Mouse (Mus musculus): ENCODE measurements around the gene Gm49392. TPM values are rescaled to one million over a fixed set of nuclear protein-coding genes. Genes with fewer than 3 reads are reported as not detected.

The Gm49392 gene
- total RNA-seq (2023): not detected in 2 replicates

DNA sequence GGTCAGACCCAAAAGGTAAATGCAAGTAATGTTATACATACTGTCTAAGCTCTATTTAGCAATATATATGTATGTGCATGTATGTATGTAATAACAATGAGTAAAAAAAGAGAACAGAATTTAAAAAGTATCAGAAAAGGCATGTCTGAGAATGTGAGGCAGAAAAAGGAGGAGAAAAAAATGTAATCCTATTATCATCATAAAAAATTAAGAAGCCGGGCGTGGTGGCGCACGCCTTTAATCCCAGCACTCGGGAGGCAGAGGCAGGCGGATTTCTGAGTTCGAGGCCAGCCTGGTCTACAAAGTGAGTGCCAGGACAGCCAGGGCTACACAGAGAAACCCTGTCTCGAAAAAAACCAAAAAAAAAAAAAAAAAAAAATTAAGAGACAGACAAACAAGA, at the start of gene Gm49392:
Gm49392 (minus strand) TSS at position 101 of the 400 bp plus-strand sequence.

DNA sequence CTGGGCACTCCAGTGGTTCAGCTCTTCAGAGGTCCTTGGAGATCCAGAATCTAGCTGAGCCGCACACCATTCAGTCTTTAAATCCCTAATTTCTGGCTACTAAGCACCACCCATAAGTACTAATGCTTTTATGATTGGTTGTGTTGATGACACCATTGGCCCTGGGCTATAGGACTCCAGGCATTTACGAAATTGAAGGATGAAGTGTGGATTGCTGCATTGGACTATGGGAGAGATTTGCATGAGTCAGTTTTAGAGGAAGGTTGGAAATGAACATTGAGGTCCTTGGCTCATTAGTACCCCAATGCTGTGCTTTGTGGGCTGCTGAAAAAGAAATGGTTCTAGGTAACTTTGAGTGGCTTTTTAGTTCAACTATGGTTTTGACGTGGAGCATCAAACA, 45.2 kb upstream of the Gm49392 start, which contains the start of gene Tpbpa:
Tpbpa (minus strand) TSS at position 101 of the 400 bp plus-strand sequence.

DNA sequence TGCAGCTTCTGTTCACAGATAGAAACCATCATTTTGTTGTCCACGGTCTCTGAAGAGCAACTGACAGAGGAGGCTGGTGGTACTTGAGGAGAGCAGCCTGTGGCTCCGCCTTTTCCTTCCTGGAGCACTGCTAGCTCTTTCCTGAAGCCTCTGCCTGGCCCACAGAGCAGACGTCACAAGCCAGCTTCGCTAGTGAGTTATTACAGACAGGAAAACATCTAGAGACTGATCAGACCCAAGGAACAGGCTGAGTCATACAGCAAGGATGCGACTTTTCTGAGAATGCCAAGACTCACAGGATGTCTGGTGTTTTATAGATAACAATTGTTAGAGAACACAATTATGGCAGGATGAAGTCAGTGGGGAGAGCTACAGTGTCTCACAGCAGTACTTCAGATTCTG, 39.8 kb upstream of the Gm49392 start, which contains the start of the genes Gm49391 and Ctla2a:
Gm49391 (minus strand) TSS at position 72 of the 402 bp plus-strand sequence.
Ctla2a (minus strand) TSS at position 126 of the 402 bp plus-strand sequence.

DNA sequence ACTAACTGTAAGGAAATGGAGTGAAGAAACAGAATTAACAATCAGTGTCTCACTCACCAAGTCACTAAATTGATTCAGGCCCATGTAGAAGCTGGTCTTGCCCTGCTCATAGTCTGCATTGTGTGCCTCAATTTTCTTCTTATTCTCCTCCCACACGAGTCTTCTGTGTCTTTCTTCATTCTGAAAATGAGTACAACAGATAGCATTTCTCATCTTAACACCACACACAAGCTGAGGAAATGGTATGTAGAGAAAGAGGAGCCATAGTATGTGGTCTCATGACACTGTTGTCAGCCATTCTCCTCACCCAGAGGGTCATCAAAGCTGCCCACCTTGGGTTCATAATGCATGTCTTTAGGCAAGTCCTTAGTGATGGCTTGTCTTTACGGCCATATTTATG, 38.8 kb upstream of the Gm49392 start, which contains the start of gene Gm49393:
Gm49393 (minus strand) TSS at position 101 of the 400 bp plus-strand sequence.

DNA sequence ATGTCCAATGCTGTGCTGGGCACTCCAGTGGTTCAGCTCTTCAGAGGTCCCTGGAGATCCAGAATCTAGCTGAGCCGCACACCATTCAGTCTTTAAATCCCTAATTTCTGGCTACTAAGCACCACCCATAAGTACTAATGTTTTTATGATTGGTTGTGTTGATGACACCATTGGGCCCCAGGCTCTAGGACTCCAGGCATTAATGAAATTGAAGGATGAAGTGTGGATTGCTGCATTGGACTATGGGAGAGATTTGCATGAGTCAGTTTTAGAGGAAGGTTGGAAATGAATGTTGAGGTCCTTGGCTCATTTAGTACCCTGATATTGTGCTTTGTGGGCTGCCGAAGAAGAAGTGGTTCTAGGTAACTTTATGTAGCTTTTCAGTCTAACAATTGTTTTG, 8.1 kb upstream of the Gm49392 start, which contains the start of gene Tpbpb:
Tpbpb (minus strand) TSS at position 101 of the 400 bp plus-strand sequence.

DNA sequence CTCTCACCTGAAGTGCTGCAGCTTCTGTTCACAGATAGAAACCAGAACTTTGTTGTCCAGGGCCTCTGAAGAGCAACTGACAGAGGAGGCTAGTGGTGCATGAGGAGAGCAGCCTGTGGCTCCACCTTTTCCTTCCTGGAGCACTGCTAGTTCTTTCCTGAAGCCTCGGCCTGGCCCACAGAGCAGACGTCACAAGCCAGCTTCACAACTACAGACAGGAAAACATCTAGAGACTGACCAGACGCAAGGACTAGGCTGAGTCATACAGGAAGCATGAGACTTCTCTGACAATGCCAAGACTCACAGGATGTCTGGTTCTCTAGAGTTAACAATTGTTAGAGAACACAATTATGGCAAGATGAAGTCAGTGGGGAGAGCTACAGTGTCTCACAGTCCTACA, 634 bp upstream of the Gm49392 start, which contains the start of gene Ctla2b:
Ctla2b (minus strand) TSS at position 120 of the 400 bp plus-strand sequence.

DNA sequence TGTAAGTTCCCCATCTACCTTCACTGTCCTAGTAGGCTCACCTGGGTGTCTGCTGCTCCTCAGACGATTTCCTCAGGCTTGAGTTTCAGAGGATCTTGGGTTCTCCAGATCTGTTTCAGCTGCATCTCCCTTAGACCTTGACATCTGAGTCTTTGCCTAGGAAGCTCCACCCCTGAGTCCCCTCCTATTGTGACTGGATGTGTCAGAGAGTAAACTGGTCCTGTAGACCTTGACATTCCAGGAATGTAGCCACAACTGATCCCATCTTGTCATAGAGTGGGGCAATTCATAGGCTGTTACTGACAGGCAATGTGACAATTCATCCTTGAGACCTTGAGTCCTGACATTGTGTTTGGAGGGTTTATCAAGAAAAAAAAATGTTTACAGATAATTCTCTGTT, 32.4 kb downstream of the Gm49392 start, which contains the start of gene 4930486L24Rik:
4930486L24Rik (minus strand) TSS at position 195 of the 400 bp plus-strand sequence.

DNA sequence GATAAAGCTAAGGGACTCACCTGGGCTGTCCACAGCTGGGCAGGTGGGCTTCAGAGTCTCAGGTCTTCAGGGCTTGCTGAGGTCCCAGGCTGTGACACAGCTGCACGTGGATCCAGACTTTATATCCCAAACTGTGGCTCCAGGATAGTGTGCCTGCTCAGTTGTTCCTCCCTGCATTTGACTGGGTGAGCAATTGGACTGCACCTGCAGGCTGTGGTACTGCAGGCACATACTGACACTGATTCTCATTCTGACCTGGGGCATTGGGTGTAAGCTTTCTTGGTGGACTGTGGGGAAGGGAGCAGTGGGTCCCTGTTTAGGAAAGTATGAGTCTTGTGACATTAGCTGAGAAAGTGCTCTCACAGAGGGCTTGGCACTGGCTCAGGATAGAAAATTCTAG, 93.9 kb downstream of the Gm49392 start, which contains the start of gene Ctsll3:
Ctsll3 (minus strand) TSS at position 101 of the 400 bp plus-strand sequence.

Other genes starting within 250 kb of the Gm49392 start
- gene BC051665, start 110.5 kb downstream of the Gm49392 start, total RNA-seq (2023): not detected in 2 replicates
- gene Ctsll3, start 94.0 kb downstream of the Gm49392 start, total RNA-seq (2023): not detected in 2 replicates
- gene 4930486L24Rik, start 32.4 kb downstream of the Gm49392 start, total RNA-seq (2023): not detected in 2 replicates
- 0.32 TPM in 1 of 2 replicates, not detected in the other for gene Ctla2b, start 553 bp upstream of the Gm49392 start, total RNA-seq (2023)
- gene Tpbpb, start 8.0 kb upstream of the Gm49392 start, total RNA-seq (2023): not detected in 2 replicates
- gene Gm49393, start 38.7 kb upstream of the Gm49392 start, total RNA-seq (2023): not detected in 2 replicates
- not detected in 2 replicates for gene Gm49391, start 39.7 kb upstream of the Gm49392 start, total RNA-seq (2023)
- 0.84 and 2.9 TPM in 2 replicates for gene Ctla2a, start 39.7 kb upstream of the Gm49392 start, total RNA-seq (2023)
- gene Tpbpa, start 45.1 kb upstream of the Gm49392 start, total RNA-seq (2023): not detected in 2 replicates
- not detected in 2 replicates for gene Ctsj, start 109.1 kb upstream of the Gm49392 start, total RNA-seq (2023)
- not detected in 2 replicates for gene Ctsq, start 143.7 kb upstream of the Gm49392 start, total RNA-seq (2023)